9 mouse cellular contexts compared by ENCODE assay signal in the genomic region with DNA sequence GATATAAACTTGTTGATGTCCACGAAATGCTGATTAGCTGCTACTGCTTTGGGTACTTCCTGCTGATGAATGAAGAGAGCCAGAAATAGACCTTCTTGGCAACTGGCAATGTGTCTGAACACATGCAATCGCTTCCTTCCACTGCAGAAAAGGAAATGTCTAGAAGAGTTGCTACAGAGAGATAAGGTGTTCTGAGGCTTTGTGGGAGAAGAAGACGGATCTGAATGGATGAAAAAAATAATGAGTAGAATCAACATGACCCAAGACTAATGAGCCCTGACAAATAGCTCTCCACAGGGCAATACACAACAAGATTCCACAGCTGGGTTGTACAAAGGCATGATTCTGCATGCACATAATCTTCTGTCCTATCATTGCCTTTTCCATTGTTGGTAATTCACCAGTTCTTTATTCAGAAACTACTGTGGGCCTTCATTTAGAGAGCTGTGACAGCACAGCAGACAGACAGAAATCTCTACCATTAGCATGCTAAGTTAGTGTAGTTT.
A peak's percentile ranks its signal among the peaks of the same experiment; 100 is the strongest.
DNase-seq lines count a peak whose midpoint lies in the region.
"Had no signal": no experiment of that assay in that cellular context is flagged by ENCODE, and none has a peak within 500 bp of the region (broad histone marks: within the 10 kb centered on the region; RNA-seq: fewer than 3 reads in every experiment).

No protein-coding gene starts in this region.

- peak; percentile 44 for DNase-seq in gastrocnemius, adult 18-20 months (ENCODE audit: low spot score)
- no peak for DNase-seq in gastrocnemius, postnatal 14 days
- peak; percentile 50 for DNase-seq in Muller cell, postnatal 12 days (ENCODE audit: inconsistent ontology term)
- DNase-seq in heart, postnatal 10 days: peak; percentile 64 to 76
- peak; percentile 80 for DNase-seq in lung, postnatal 25 days (ENCODE audit: low spot score)
- no peak for DNase-seq in right cerebral cortex, postnatal 4 days
- DNase-seq in testis, postnatal 10 days (ENCODE audit: low spot score): no peak
- DNase-seq in urinary bladder, postnatal 4 days (ENCODE audit: low spot score in 2 of 2): no peak
- DNase-seq: thymus, adult 18-20 months had no signal

- intact Hi-C loops in gastrocnemius, postnatal 14 days (cut with DNase I; ENCODE audit: low total_unique reads): no loop called here
- intact Hi-C loops in heart, postnatal 10 days (cut with DNase I): loop anchor here (2.0 to 10.0 kb wide), 5 partner anchors 22 to 925 kb away; a partner anchor contains a TSS

Comparison
In these comparisons a context has a peak if more than half of its experiments do, and no peak if none do; other contexts are left out.
1. DNase-seq: peak in gastrocnemius, adult 18-20 months (single experiment), Muller cell, postnatal 12 days (single experiment), heart, postnatal 10 days (2 of 2) and lung, postnatal 25 days (single experiment); none in gastrocnemius, postnatal 14 days (single experiment), right cerebral cortex, postnatal 4 days (single experiment), testis, postnatal 10 days (single experiment) and urinary bladder, postnatal 4 days (0 of 2).